Mouse (Mus musculus) neural tube, embryonic 11.5 days (tissue): Measurements from ENCODE around the gene Prdx5. TPM values are rescaled to one million over a fixed set of nuclear protein-coding genes. Genes with fewer than 3 reads are reported as not detected.

Experiments used
- ATAC-seq: fragments of 200-750 bp; cut with Nextera tagmentation; 2 replicates; pipeline ENCODE4 v1.8.0; 2017; ENCODE audit warnings: moderate number of reproducible peaks, mild to moderate bottlenecking, moderate TSS enrichment, moderate library complexity; ENCODE audit not compliant: insufficient read depth, low FRiP score, low TSS enrichment
- DNase-seq: peaks from one replicate; pipeline ENCODE4 v3.0.0-alpha.2; 2015; ENCODE audit warnings: low spot score
- H3K27ac ChIP-seq: fragments of 300-500 bp; sonication (generic); 2 replicates; pipeline ENCODE4 v1.5.1; 2014; ENCODE audit warnings: low read depth, mild to moderate bottlenecking, low read length
- H3K27me3 ChIP-seq: fragments of 300-500 bp; sonication (generic); 2 replicates; pipeline ENCODE4 v1.6.1; 2014; ENCODE audit warnings: mild to moderate bottlenecking, low read length, mixed read lengths; ENCODE audit not compliant: control insufficient read depth, insufficient read depth
- H3K36me3 ChIP-seq: fragments of 300-500 bp; sonication (generic); 2 replicates; pipeline ENCODE4 v1.6.1; 2014; ENCODE audit warnings: mild to moderate bottlenecking, low read length, moderate library complexity, mixed read lengths; ENCODE audit not compliant: control insufficient read depth, insufficient read depth
- H3K4me1 ChIP-seq: fragments of 300-500 bp; sonication (generic); 2 replicates; pipeline ENCODE4 v1.6.1; 2014; ENCODE audit warnings: low read length, mixed read lengths; ENCODE audit not compliant: control insufficient read depth, insufficient read depth
- H3K4me2 ChIP-seq: fragments of 300-500 bp; sonication (generic); 2 replicates; pipeline ENCODE4 v1.6.1; 2014; ENCODE audit warnings: low read depth, mild to moderate bottlenecking, moderate library complexity
- H3K4me3 ChIP-seq: fragments of 300-500 bp; sonication (generic); 2 replicates; pipeline ENCODE4 v1.5.1; 2014; ENCODE audit warnings: low read depth, low read length
- H3K9ac ChIP-seq: fragments of 300-500 bp; sonication (generic); 2 replicates; pipeline ENCODE4 v1.6.1; 2014; ENCODE audit warnings: mild to moderate bottlenecking, low read length
- H3K9me3 ChIP-seq: fragments of 300-500 bp; sonication (generic); 2 replicates; pipeline ENCODE4 v1.6.1; 2016; ENCODE audit warnings: low read length; ENCODE audit not compliant: control insufficient read depth
- WGBS: fragments of 180-500 bp; shearing (Covaris S2); extraction: QIAGEN DNeasy Blood & Tissue Kit; methylation state at CpG from one replicate; pipeline ENCODE4 v1.1.7; 2014; 5-methylcytosine and 5-hydroxymethylcytosine counted together
- polyA plus RNA-seq: library from polyadenylated mRNA; unstranded; fragments of >200 nt; fragmentation: Nextera tagmentation; extraction: Ambion mirVana; gene quantifications from 2 replicates; pipeline ENCODE4 v1.2.1, GENCODE M21; 2014

Gene Prdx5
- polyA plus RNA-seq, 1 experiment from 2014 or later = 110 TPM

- peak; percentile 92 for ATAC-seq
Observed at GRCm38 (mm10) chr19:6921647-6922567, 12.0 kb upstream of the Prdx5 start, which contains the start of gene Esrra. TSS of gene Esrra (minus strand) at chr19:6921813.

GRCm38 (mm10) chr19:6920741-6921636 is 11.1 kb upstream of the Prdx5 start:
- no peaks in the 10 kb centered on the region for H3K9me3 ChIP-seq
- H3K27me3 ChIP-seq = peaks cover 36% of the 10 kb centered on the region
- H3K4me1 ChIP-seq = peaks cover 16% of the 10 kb centered on the region
- peak overlapping the region; percentile 86 for H3K4me2 ChIP-seq
- peak overlapping the region; percentile 86 for H3K27ac ChIP-seq
- peak overlapping the region; percentile 75 for H3K4me3 ChIP-seq
- peak; percentile 54 for DNase-seq
- no peaks in the 10 kb centered on the region for H3K36me3 ChIP-seq
- peak; percentile 48 for ATAC-seq
- WGBS = under 1% methylated on average over 33 of the region's 48 CpGs
- peak overlapping the region; percentile 85 for H3K9ac ChIP-seq

More at GRCm38 (mm10) chr19:6921647-6922567, 12.0 kb upstream of the Prdx5 start, which contains the start of gene Esrra:
- H3K27ac ChIP-seq = peak within 1 kb of the TSS; percentile 86
- peak within 1 kb of the TSS; percentile 86 for H3K4me2 ChIP-seq
- H3K9ac ChIP-seq = peak within 1 kb of the TSS; percentile 85
- under 1% methylated on average over 56 of the region's 66 CpGs for WGBS
- no peaks in the 10 kb centered on the region for H3K9me3 ChIP-seq
- H3K36me3 ChIP-seq = no peaks in the 10 kb centered on the region
- H3K4me1 ChIP-seq = peaks cover 16% of the 10 kb centered on the region
- peak; percentile 100 for DNase-seq
- peak within 1 kb of the TSS; percentile 75 for H3K4me3 ChIP-seq
- H3K27me3 ChIP-seq = peaks cover 45% of the 10 kb centered on the region

- WGBS = 50% methylated on average over 8 of the region's 8 CpGs
- Histone ChIP-seq H3K9me3 (no peaks in the 10 kb centered on the region), H3K4me1 (peaks cover 16% of the 10 kb centered on the region), H3K27me3 (peaks cover 27% of the 10 kb centered on the region), H3K36me3 (no peaks in the 10 kb centered on the region), H3K4me3 (peak overlapping the region; percentile 75), H3K4me2 (peak overlapping the region; percentile 86), H3K27ac (no peak overlapping the region), H3K9ac (peak overlapping the region; percentile 41)
- ATAC-seq (no peak), DNase-seq (no peak)
Observed at GRCm38 (mm10) chr19:6919876-6920740, 10.2 kb upstream of the Prdx5 start.

GRCm38 (mm10) chr19:6919431-6919830 is 9.5 kb upstream of the Prdx5 start:
- no peak overlapping the region for H3K4me3 ChIP-seq
- DNase-seq = no peak
- peaks cover 21% of the 10 kb centered on the region for H3K27me3 ChIP-seq
- no peak for ATAC-seq
- no peak overlapping the region for H3K27ac ChIP-seq
- H3K9ac ChIP-seq = no peak overlapping the region
- no peaks in the 10 kb centered on the region for H3K9me3 ChIP-seq
- peaks cover 16% of the 10 kb centered on the region for H3K4me1 ChIP-seq
- H3K36me3 ChIP-seq = no peaks in the 10 kb centered on the region
- no peak overlapping the region for H3K4me2 ChIP-seq

GRCm38 (mm10) chr19:6918321-6918720 is 8.4 kb upstream of the Prdx5 start:
- 88% methylated on average over 4 of the region's 4 CpGs for WGBS
- Histone ChIP-seq H3K4me2 (no peak overlapping the region), H3K9ac (no peak overlapping the region), H3K9me3 (no peaks in the 10 kb centered on the region), H3K27me3 (peaks cover 11% of the 10 kb centered on the region), H3K4me3 (no peak overlapping the region), H3K36me3 (peaks cover 2% of the 10 kb centered on the region; the same call in 1 of the 2 replicates), H3K4me1 (peaks cover 16% of the 10 kb centered on the region), H3K27ac (no peak overlapping the region)
- no peak for DNase-seq
- no peak for ATAC-seq

GRCm38 (mm10) chr19:6916496-6916895 is 6.6 kb upstream of the Prdx5 start:
- DNase-seq = no peak
- Histone ChIP-seq H3K4me2 (no peak overlapping the region), H3K9ac (no peak overlapping the region), H3K27ac (no peak overlapping the region), H3K36me3 (peaks cover 9% of the 10 kb centered on the region; the same call in 1 of the 2 replicates), H3K9me3 (no peaks in the 10 kb centered on the region), H3K27me3 (no peaks in the 10 kb centered on the region), H3K4me1 (peaks cover 13% of the 10 kb centered on the region), H3K4me3 (no peak overlapping the region)
- no peak for ATAC-seq
- WGBS = 81% methylated on average over 4 of the region's 4 CpGs

- no peak for DNase-seq
- no peaks in the 10 kb centered on the region for H3K9me3 ChIP-seq
- peaks cover 9% of the 10 kb centered on the region for H3K4me1 ChIP-seq
- ATAC-seq = no peak
- H3K27ac ChIP-seq = no peak overlapping the region
- H3K4me3 ChIP-seq = no peak overlapping the region
- 94% methylated on average over 4 of the region's 4 CpGs for WGBS
- H3K9ac ChIP-seq = no peak overlapping the region
- peaks cover 9% of the 10 kb centered on the region; the same call in 1 of the 2 replicates for H3K36me3 ChIP-seq
- H3K4me2 ChIP-seq = no peak overlapping the region
- no peaks in the 10 kb centered on the region for H3K27me3 ChIP-seq
Observed at GRCm38 (mm10) chr19:6915276-6915675, 5.4 kb upstream of the Prdx5 start.

GRCm38 (mm10) chr19:6914540-6914939 is 4.6 kb upstream of the Prdx5 start:
- peaks cover 9% of the 10 kb centered on the region; the same call in 1 of the 2 replicates for H3K36me3 ChIP-seq
- ATAC-seq (no peak), DNase-seq (no peak)
- no peak overlapping the region for H3K4me2 ChIP-seq
- H3K27me3 ChIP-seq = no peaks in the 10 kb centered on the region
- WGBS = 94% methylated on average over 9 of the region's 9 CpGs
- no peaks in the 10 kb centered on the region for H3K9me3 ChIP-seq
- H3K4me3 ChIP-seq = no peak overlapping the region
- peaks cover 4% of the 10 kb centered on the region for H3K4me1 ChIP-seq
- H3K9ac ChIP-seq = no peak overlapping the region
- H3K27ac ChIP-seq = no peak overlapping the region
